Mouse (Mus musculus) ES-E14 (cell line): ENCODE measurements around the gene Fam171a2. TPM values are rescaled to one million over a fixed set of nuclear protein-coding genes. Genes with fewer than 3 reads are reported as not detected.

Experiments used
- DNase-seq: peaks from one replicate; pipeline ENCODE4 v3.0.0-alpha.2; 2013; ENCODE audit warnings: low read depth, low spot score
- H3K27ac ChIP-seq: 2 replicates; pipeline ENCODE4 v1.5.1; 2012; ENCODE audit warnings: low read depth, mild to moderate bottlenecking, low read length, moderate library complexity, mixed read lengths; ENCODE audit not compliant: poor library complexity, insufficient read depth, severe bottlenecking
- H3K36me3 ChIP-seq: 2 replicates; pipeline ENCODE4 v1.6.1; 2012; ENCODE audit warnings: mild to moderate bottlenecking, low read length, moderate library complexity, mixed read lengths; ENCODE audit not compliant: control insufficient read depth, poor library complexity, insufficient read depth, severe bottlenecking
- H3K4me1 ChIP-seq, 2 experiments: fragments of 150-350 bp in 1 of 2; sonication (generic) in 1 of 2; 2 replicates each; pipeline ENCODE4 v1.6.1; 2012; ENCODE audit warnings: low read length in 2 of 2, mild to moderate bottlenecking in 1 of 2, mixed read lengths in 1 of 2; ENCODE audit not compliant: control insufficient read depth in 2 of 2, insufficient read depth in 2 of 2, poor library complexity in 1 of 2
- H3K4me3 ChIP-seq, 2 experiments: fragments of 150-350 bp in 1 of 2; sonication (generic) in 1 of 2; 2 replicates each; pipeline ENCODE4 v1.5.1; 2012; ENCODE audit warnings: low read length in 2 of 2, low read depth in 1 of 2, mild to moderate bottlenecking in 1 of 2, mixed read lengths in 1 of 2; ENCODE audit not compliant: insufficient read depth in 1 of 2, poor library complexity in 1 of 2, severe bottlenecking in 1 of 2
- H3K9ac ChIP-seq: 2 replicates; pipeline ENCODE4 v1.6.1; 2012; ENCODE audit warnings: low read depth, mild to moderate bottlenecking, low read length, mixed read lengths; ENCODE audit not compliant: poor library complexity, insufficient read depth, severe bottlenecking
- H3K9me3 ChIP-seq: fragments of 150-350 bp; sonication (generic); 2 replicates; pipeline ENCODE4 v1.6.1; 2012; ENCODE audit warnings: low read depth, mild to moderate bottlenecking, low read length; ENCODE audit not compliant: control insufficient read depth, insufficient read depth
- CHD2 ChIP-seq: IDR thresholded peaks from 2 replicates; pipeline ENCODE4 v1.6.1; 2014; ENCODE audit warnings: mild to moderate bottlenecking, low read depth, low read length, inconsistent platforms
- HCFC1 ChIP-seq: IDR thresholded peaks from 2 replicates; pipeline ENCODE4 v1.6.1; 2012; ENCODE audit warnings: low read length, inconsistent platforms, borderline replicate concordance; ENCODE audit not compliant: insufficient read depth
- MAFK ChIP-seq: IDR thresholded peaks from 2 replicates; pipeline ENCODE4 v1.6.1; 2014; ENCODE audit warnings: mild to moderate bottlenecking, low read depth, low read length, inconsistent platforms; ENCODE audit not compliant: insufficient read depth
- ZC3H11A ChIP-seq: IDR thresholded peaks from 2 replicates; pipeline ENCODE4 v1.6.1; 2012; ENCODE audit warnings: low read depth, mild to moderate bottlenecking, inconsistent platforms, low read length, borderline replicate concordance
- ZNF384 ChIP-seq: IDR thresholded peaks from 2 replicates; pipeline ENCODE4 v1.6.1; 2012; ENCODE audit warnings: low read depth, low read length, inconsistent platforms
- in situ Hi-C, 2 experiments: fragments of 600-800 bp; cut with MboI; formaldehyde crosslinking; loops; one replicate each; pipeline ENCODE4 v1.15.1; 2025; ENCODE audit warnings: low sequenced_read_pairs in 2 of 2, inconsistent platforms in 1 of 2; ENCODE audit not compliant: unreplicated experiment in 2 of 2
- total RNA-seq: library from RNA; depleted of rRNA; stranded (reverse); fragments of 300-350 nt; gene quantifications from 2 replicates; pipeline ENCODE4 v1.2.3, GENCODE M21; 2012

The Fam171a2 gene
- total RNA-seq, 1 experiment, result 6.7 TPM

GRCm38 (mm10) chr11:102406401-102406800 is 41.1 kb downstream of the Fam171a2 start:
- in situ Hi-C loops, result no loop called here
- Histone ChIP-seq H3K36me3 (peaks cover 42% of the 10 kb centered on the region), H3K27ac (peak overlapping the region; percentile 67; the same call in 1 of the 2 replicates), H3K9me3 (no peaks in the 10 kb centered on the region), H3K4me1 (peaks cover 0 to 16% of the 10 kb centered on the region in 2 experiments; a peak in 2 of 4 replicates), H3K9ac (peak overlapping the region; percentile 79), H3K4me3 (peak overlapping the region; percentile 75 to 94)
- TF ChIP-seq ZNF384 (no peak), MAFK (no peak), ZC3H11A (no peak), HCFC1 (no peak), CHD2 (no peak)
- DNase-seq, result no peak

GRCm38 (mm10) chr11:102405544-102406285 is 41.8 kb downstream of the Fam171a2 start:
- DNase-seq, result no peak
- in situ Hi-C loops, result no loop called here
- H3K27ac ChIP-seq, result 0 out of 2 replicates have a peak overlapping the region, but pooled peaks have one; percentile 67
- peaks cover 0 to 18% of the 10 kb centered on the region in 2 experiments; a peak in 2 of 4 replicates for H3K4me1 ChIP-seq
- TF ChIP-seq HCFC1 (no peak), ZC3H11A (no peak), CHD2 (no peak), ZNF384 (no peak), MAFK (no peak)
- H3K36me3 ChIP-seq, result peaks cover 42% of the 10 kb centered on the region
- H3K4me3 ChIP-seq, result peak overlapping the region; percentile 75 to 94
- no peaks in the 10 kb centered on the region for H3K9me3 ChIP-seq
- H3K9ac ChIP-seq, result peak overlapping the region; percentile 79

- peaks cover 2 to 25% of the 10 kb centered on the region in 2 experiments; a peak in 2 of 4 replicates for H3K4me1 ChIP-seq
- DNase-seq, result no peak
- H3K9me3 ChIP-seq, result no peaks in the 10 kb centered on the region
- H3K9ac ChIP-seq, result no peak overlapping the region; the same call in 1 of the 2 replicates
- peaks cover 42% of the 10 kb centered on the region for H3K36me3 ChIP-seq
- H3K4me3 ChIP-seq, result no peak overlapping the region
- TF ChIP-seq CHD2, result no peak
- no peak for TF ChIP-seq ZC3H11A
- TF ChIP-seq HCFC1, result no peak
- in situ Hi-C loops, result no loop called here
- H3K27ac ChIP-seq, result no peak overlapping the region
Observed at GRCm38 (mm10) chr11:102404161-102405010, 43.1 kb downstream of the Fam171a2 start.

GRCm38 (mm10) chr11:102403657-102404056 is 43.8 kb downstream of the Fam171a2 start:
- Histone ChIP-seq H3K9ac (no peak overlapping the region), H3K9me3 (no peaks in the 10 kb centered on the region), H3K4me1 (peaks cover 2 to 24% of the 10 kb centered on the region in 2 experiments; a peak in 1 of 4 replicates), H3K36me3 (peaks cover 42% of the 10 kb centered on the region), H3K4me3 (no peak overlapping the region), H3K27ac (no peak overlapping the region)
- TF ChIP-seq MAFK, result no peak
- no peak for TF ChIP-seq HCFC1
- TF ChIP-seq ZNF384, result no peak
- no peak for TF ChIP-seq CHD2
- TF ChIP-seq ZC3H11A, result no peak
- in situ Hi-C loops, result no loop called here
- DNase-seq, result no peak
